Mouse (Mus musculus): ENCODE data around the gene 1700034J05Rik.

DNA sequence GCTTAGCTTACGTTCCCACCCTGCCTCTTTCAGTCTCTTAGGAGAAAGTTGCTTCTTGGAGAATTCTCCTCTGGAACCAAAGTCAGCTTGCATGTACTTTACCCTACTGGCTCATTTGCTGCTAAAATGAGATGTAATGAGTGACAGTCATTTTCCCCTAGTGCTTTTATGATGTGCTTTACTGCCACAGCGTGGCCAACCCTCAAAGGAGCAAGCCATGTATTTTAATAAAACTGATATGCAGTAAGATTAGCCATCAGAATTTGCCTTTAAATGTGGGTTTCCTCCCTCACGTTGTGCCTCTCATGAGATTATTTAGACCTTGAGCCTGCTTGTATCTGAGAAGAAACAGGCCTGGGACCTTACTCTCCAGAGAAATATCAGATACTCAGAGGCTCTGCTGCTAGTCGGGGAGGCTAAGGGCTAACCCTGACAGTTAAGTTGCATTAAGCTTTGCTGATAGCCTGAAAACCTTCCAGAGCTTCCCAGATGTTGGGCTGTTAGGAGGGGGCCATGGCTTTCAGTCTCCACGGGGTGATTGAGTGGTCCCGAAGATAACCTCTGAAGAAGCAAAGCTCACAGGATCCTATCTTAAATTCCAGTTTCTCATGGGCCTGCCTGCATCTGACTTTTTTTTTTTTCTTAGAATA is 7.7 kb upstream of the 1700034J05Rik start:
- TF ChIP-seq POLR2A (IDR thresholded peaks at IDR 0.05; ENCODE audit: insufficient read length, low read depth) (no peak), MYOD1 (IDR thresholded peaks at IDR 0.05; ENCODE audit: control insufficient read depth in 1 of 3, insufficient read length in 2 of 3, low read depth in 2 of 3) (no peak), REST (IDR thresholded peaks at IDR 0.05; ENCODE audit: insufficient read depth, insufficient read length) (no peak), E2F4 (IDR thresholded peaks at IDR 0.05; ENCODE audit: insufficient read depth) (no peak), TCF3 (IDR thresholded peaks at IDR 0.05; ENCODE audit: insufficient read length, low read depth) (no peak), USF1 (IDR thresholded peaks at IDR 0.05; ENCODE audit: low read depth) (no peak), SRF (IDR thresholded peaks at IDR 0.05; ENCODE audit: control insufficient read depth, insufficient read length, low read depth) (no peak), MAX (IDR thresholded peaks at IDR 0.05; ENCODE audit: low read depth) (no peak), CEBPB (IDR thresholded peaks at IDR 0.05; ENCODE audit: insufficient read depth, poor library complexity, severe bottlenecking) (no peak), TCF12 (IDR thresholded peaks at IDR 0.05; ENCODE audit: insufficient read depth, poor library complexity, severe bottlenecking) (no peak), POLR2AphosphoS2 (IDR thresholded peaks at IDR 0.05; ENCODE audit: insufficient read length, low read depth) (no peak), MYOG (IDR thresholded peaks at IDR 0.05; ENCODE audit: control insufficient read depth in 1 of 3, insufficient read depth in 1 of 3, insufficient read length in 2 of 3, low read depth in 2 of 3) (no peak)
